Comparison of ENCODE assay signal across 11 mouse cellular contexts in the genomic region with DNA sequence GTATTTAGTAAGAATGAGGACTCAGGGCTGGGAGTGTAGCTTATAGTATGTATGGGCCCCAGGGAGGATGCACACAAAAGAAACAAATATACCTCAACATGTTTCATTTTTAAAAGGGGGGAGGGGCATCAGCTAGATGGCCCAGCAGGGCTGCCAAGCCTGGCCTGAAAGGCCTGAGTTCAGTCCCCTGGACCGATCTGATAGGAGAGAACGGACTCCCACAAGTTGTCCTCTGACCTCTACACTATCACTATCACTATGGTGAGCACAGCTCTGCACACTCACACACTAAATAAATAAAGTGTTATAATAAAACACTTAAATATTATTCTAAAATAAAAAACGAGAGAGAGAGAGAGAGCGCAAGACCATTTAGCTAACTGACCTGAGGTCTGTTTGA. TPM values are rescaled to one million over a fixed set of nuclear protein-coding genes. Genes with fewer than 3 reads are reported as not detected.
A peak's percentile ranks its signal among the peaks of the same experiment; 100 is the strongest.
DNase-seq lines count a peak whose midpoint lies in the region; ATAC-seq and TF ChIP-seq lines count a peak whose summit lies in the region.
"Had no signal": no experiment of that assay in that cellular context is flagged by ENCODE, and none has a peak within 500 bp of the region (broad histone marks: within the 10 kb centered on the region; RNA-seq: fewer than 3 reads in every experiment).

No protein-coding gene starts in this region.

- no peaks in the 10 kb centered on the region for H3K9me3 ChIP-seq in embryonic facial prominence, embryonic 11.5 days (replicated peaks; ENCODE audit: control insufficient read depth, low read length)
- no peaks in the 10 kb centered on the region for H3K9me3 ChIP-seq in embryonic facial prominence, embryonic 10.5 days
- no peaks in the 10 kb centered on the region for H3K9me3 ChIP-seq in kidney, embryonic 16.5 days (ENCODE audit: low read length)
- H3K9me3 ChIP-seq in liver, postnatal 0 days (ENCODE audit: low read length), result no peaks in the 10 kb centered on the region
- H3K9me3 ChIP-seq in hindbrain, postnatal 0 days (ENCODE audit: low read length), result no peaks in the 10 kb centered on the region
- H3K9me3 ChIP-seq: forebrain, embryonic 10.5 days had no signal

- no peaks in the 10 kb centered on the region for H3K36me3 ChIP-seq in embryonic facial prominence, embryonic 11.5 days (replicated peaks; ENCODE audit: control insufficient read depth, insufficient read depth, low read depth, low read length)
- no peaks in the 10 kb centered on the region for H3K36me3 ChIP-seq in embryonic facial prominence, embryonic 10.5 days (replicated peaks)
- H3K36me3 ChIP-seq in kidney, embryonic 16.5 days (ENCODE audit: insufficient read depth, low read length), result no peaks in the 10 kb centered on the region
- H3K36me3 ChIP-seq in liver, postnatal 0 days (replicated peaks; ENCODE audit: insufficient read depth, low read length), result no peaks in the 10 kb centered on the region
- H3K36me3 ChIP-seq in hindbrain, postnatal 0 days (ENCODE audit: insufficient read depth, low read length), result no peaks in the 10 kb centered on the region
- H3K36me3 ChIP-seq: forebrain, embryonic 10.5 days had no signal

- intact Hi-C loops in left cerebral cortex, adult 2 months (cut with DNase I), result no loop called here

- H3K4me1 ChIP-seq in embryonic facial prominence, embryonic 11.5 days (ENCODE audit: control insufficient read depth, insufficient read depth, low read length), result no peaks in the 10 kb centered on the region
- H3K4me1 ChIP-seq in embryonic facial prominence, embryonic 10.5 days, result peaks cover 12% of the 10 kb centered on the region; the same call in 1 of the 2 replicates
- H3K4me1 ChIP-seq in kidney, embryonic 16.5 days (ENCODE audit: insufficient read depth, low read length), result peaks cover 18% of the 10 kb centered on the region
- no peaks in the 10 kb centered on the region; the same call in 1 of the 2 replicates for H3K4me1 ChIP-seq in liver, postnatal 0 days (ENCODE audit: insufficient read depth)
- H3K4me1 ChIP-seq in hindbrain, postnatal 0 days (ENCODE audit: insufficient read depth, low read length), result no peaks in the 10 kb centered on the region

- no peak for TF ChIP-seq CTCF in liver, postnatal 0 days (IDR thresholded peaks at IDR 0.05; ENCODE audit: low read depth)
- TF ChIP-seq CTCF in left cerebral cortex, adult 2 months (IDR thresholded peaks at IDR 0.05), result no peak
- TF ChIP-seq CTCF in hindbrain, postnatal 0 days (IDR thresholded peaks at IDR 0.05; ENCODE audit: low read depth), result no peak

- no peak for TF ChIP-seq EP300 in liver, postnatal 0 days (IDR thresholded peaks at IDR 0.05; ENCODE audit: low read depth)

- no peak for DNase-seq in embryonic facial prominence, embryonic 11.5 days (ENCODE audit: low spot score)
- DNase-seq in embryonic facial prominence, embryonic 10.5 days (ENCODE audit: low spot score), result no peak
- no peak for DNase-seq in kidney, postnatal 25 days
- no peak for DNase-seq in liver, postnatal 0 days
- DNase-seq in left cerebral cortex, adult 2 months (ENCODE audit: extremely low spot score in 1 of 2, low spot score in 2 of 2), result no peak
- no peak for DNase-seq in hindbrain, postnatal 0 days (ENCODE audit: low spot score)
- DNase-seq: adrenal gland, postnatal 25 days had no signal

- no peak overlapping the region for H3K27ac ChIP-seq in embryonic facial prominence, embryonic 11.5 days (replicated peaks; ENCODE audit: low read depth, low read length)
- no peak overlapping the region for H3K27ac ChIP-seq in embryonic facial prominence, embryonic 10.5 days (replicated peaks)
- H3K27ac ChIP-seq in kidney, embryonic 16.5 days (ENCODE audit: low read length), result no peak overlapping the region
- peak overlapping the region; percentile 72 for H3K27ac ChIP-seq in liver, postnatal 0 days (ENCODE audit: low read depth)
- no peak overlapping the region for H3K27ac ChIP-seq in left cerebral cortex, adult 2 months
- H3K27ac ChIP-seq in hindbrain, postnatal 0 days, result no peak overlapping the region
- H3K27ac ChIP-seq: forebrain, embryonic 10.5 days; macrophage had no signal

- H3K27me3 ChIP-seq in embryonic facial prominence, embryonic 11.5 days (ENCODE audit: control insufficient read depth, insufficient read depth, low read length), result no peaks in the 10 kb centered on the region
- H3K27me3 ChIP-seq in embryonic facial prominence, embryonic 10.5 days (replicated peaks; ENCODE audit: low read depth, poor library complexity, severe bottlenecking), result no peaks in the 10 kb centered on the region
- no peaks in the 10 kb centered on the region for H3K27me3 ChIP-seq in kidney, embryonic 16.5 days (ENCODE audit: insufficient read depth, low read length)
- H3K27me3 ChIP-seq in liver, postnatal 0 days (ENCODE audit: insufficient read depth, low read length), result no peaks in the 10 kb centered on the region
- H3K27me3 ChIP-seq in hindbrain, postnatal 0 days (ENCODE audit: insufficient read depth, low read length), result no peaks in the 10 kb centered on the region

- ATAC-seq in embryonic facial prominence, embryonic 11.5 days (replicated peaks; ENCODE audit: insufficient number of reproducible peaks, low FRiP score, low TSS enrichment, low read depth), result 0 out of 2 replicates have a peak, but pooled peaks have one; percentile 46
- peak; percentile 50; the same call in 1 of the 2 replicates for ATAC-seq in kidney, embryonic 16.5 days (ENCODE audit: low FRiP score, low TSS enrichment)
- peak; percentile 49 for ATAC-seq in erythroblast, adult 5-6 weeks (replicated peaks; ENCODE audit: low FRiP score, poor library complexity, severe bottlenecking)
- peak; percentile 74 for ATAC-seq in liver, postnatal 0 days
- no peak for ATAC-seq in hindbrain, postnatal 0 days

- no peak overlapping the region for H3K9ac ChIP-seq in embryonic facial prominence, embryonic 11.5 days (replicated peaks; ENCODE audit: low read length)
- H3K9ac ChIP-seq in kidney, embryonic 16.5 days (replicated peaks; ENCODE audit: low read length), result no peak overlapping the region
- H3K9ac ChIP-seq in liver, postnatal 0 days (replicated peaks), result no peak overlapping the region
- H3K9ac ChIP-seq in hindbrain, postnatal 0 days (replicated peaks; ENCODE audit: low read length), result no peak overlapping the region

- H3K4me2 ChIP-seq in embryonic facial prominence, embryonic 11.5 days (ENCODE audit: low read depth, low read length), result no peak overlapping the region
- H3K4me2 ChIP-seq in kidney, embryonic 16.5 days (replicated peaks; ENCODE audit: low read depth, low read length), result peak overlapping the region; percentile 40
- H3K4me2 ChIP-seq in liver, postnatal 0 days (ENCODE audit: low read depth, low read length), result peak overlapping the region; percentile 78
- no peak overlapping the region for H3K4me2 ChIP-seq in hindbrain, postnatal 0 days (ENCODE audit: low read depth, low read length)

- no peak overlapping the region for H3K4me3 ChIP-seq in embryonic facial prominence, embryonic 11.5 days (ENCODE audit: low read depth, low read length)
- no peak overlapping the region for H3K4me3 ChIP-seq in embryonic facial prominence, embryonic 10.5 days
- H3K4me3 ChIP-seq in kidney, embryonic 16.5 days (ENCODE audit: low read length), result no peak overlapping the region
- peak overlapping the region; percentile 41 for H3K4me3 ChIP-seq in liver, postnatal 0 days (ENCODE audit: low read depth, low read length)
- no peak overlapping the region for H3K4me3 ChIP-seq in left cerebral cortex, adult 2 months
- H3K4me3 ChIP-seq in hindbrain, postnatal 0 days (ENCODE audit: low read length), result no peak overlapping the region
- H3K4me3 ChIP-seq: forebrain, embryonic 10.5 days had no signal

- WGBS in embryonic facial prominence, embryonic 11.5 days, result 79% methylated on average over 4 of the region's 4 CpGs
- WGBS in embryonic facial prominence, embryonic 10.5 days, result 81% methylated on average over 4 of the region's 4 CpGs
- 27% methylated on average over 4 of the region's 4 CpGs for WGBS in kidney, embryonic 16.5 days
- 43% methylated on average over 4 of the region's 4 CpGs for WGBS in liver, postnatal 0 days (ENCODE audit: insufficient replicate concordance)
- WGBS in hindbrain, postnatal 0 days, result 86% methylated on average over 4 of the region's 4 CpGs

RNA-seq across cellular contexts. Expression of gene Mansc1, which starts 18.0 kb away (rescaled TPM):
- 0.39 and 0.68 TPM in 2 replicates for polyA plus RNA-seq in embryonic facial prominence, embryonic 11.5 days (2014; fragmentation: Nextera tagmentation; extraction: Ambion mirVana)
- polyA plus RNA-seq in embryonic facial prominence, embryonic 10.5 days (2016; fragmentation: Nextera tagmentation; extraction: Ambion mirVana), result 0.44 and 0.71 TPM in 2 replicates
- polyA plus RNA-seq in kidney, embryonic 16.5 days (2015; fragmentation: Nextera tagmentation; extraction: Ambion mirVana), result 5.7 and 7.8 TPM in 2 replicates
- 1.3 and 2.3 TPM in 2 replicates for total RNA-seq in erythroblast, adult 5-6 weeks (2015; ENCODE audit: low replicate concordance)
- 0.26 and 0.70 TPM in 2 replicates for total RNA-seq in erythroblast, adult 5-6 weeks (2017; ENCODE audit: low replicate concordance)
- 1.6 TPM in 2 replicates for polyA plus RNA-seq in liver, postnatal 0 days (2015; fragmentation: Nextera tagmentation; extraction: Ambion mirVana)
- total RNA-seq in left cerebral cortex, adult 2 months (2021), result 10 to 100 TPM; 11.5 to 12.7 TPM
- 2.2 and 3.8 TPM in 2 replicates for total RNA-seq in hindbrain, postnatal 0 days (2014; rRNA removed)
- 2.2 and 2.4 TPM in 2 replicates for polyA plus RNA-seq in hindbrain, postnatal 0 days (2015; fragmentation: Nextera tagmentation; extraction: Ambion mirVana)

RNA-seq across cellular contexts. Expression of gene Borcs5, which starts 25.0 kb away (rescaled TPM):
- 19.6 and 20.9 TPM in 2 replicates for polyA plus RNA-seq in embryonic facial prominence, embryonic 11.5 days (2014; fragmentation: Nextera tagmentation; extraction: Ambion mirVana)
- polyA plus RNA-seq in embryonic facial prominence, embryonic 10.5 days (2016; fragmentation: Nextera tagmentation; extraction: Ambion mirVana), result 17.7 and 18.4 TPM in 2 replicates
- 16.2 and 18.5 TPM in 2 replicates for polyA plus RNA-seq in kidney, embryonic 16.5 days (2015; fragmentation: Nextera tagmentation; extraction: Ambion mirVana)
- 7.7 and 7.9 TPM in 2 replicates for total RNA-seq in erythroblast, adult 5-6 weeks (2015; ENCODE audit: low replicate concordance)
- total RNA-seq in erythroblast, adult 5-6 weeks (2017; ENCODE audit: low replicate concordance), result 2.0 and 4.3 TPM in 2 replicates
- 8.2 and 8.3 TPM in 2 replicates for polyA plus RNA-seq in liver, postnatal 0 days (2015; fragmentation: Nextera tagmentation; extraction: Ambion mirVana)
- 10 to 100 TPM; 34.1 to 37.6 TPM for total RNA-seq in left cerebral cortex, adult 2 months (2021)
- total RNA-seq in hindbrain, postnatal 0 days (2014; rRNA removed), result 52.5 and 71.4 TPM in 2 replicates
- polyA plus RNA-seq in hindbrain, postnatal 0 days (2015; fragmentation: Nextera tagmentation; extraction: Ambion mirVana), result 39.5 and 41.1 TPM in 2 replicates

RNA-seq across cellular contexts. Expression of gene Lrp6, which starts 47.6 kb away (rescaled TPM):
- polyA plus RNA-seq in embryonic facial prominence, embryonic 11.5 days (2014; fragmentation: Nextera tagmentation; extraction: Ambion mirVana), result 32.9 and 33.6 TPM in 2 replicates
- polyA plus RNA-seq in embryonic facial prominence, embryonic 10.5 days (2016; fragmentation: Nextera tagmentation; extraction: Ambion mirVana), result 27.1 and 27.8 TPM in 2 replicates
- 34.6 and 37.4 TPM in 2 replicates for polyA plus RNA-seq in kidney, embryonic 16.5 days (2015; fragmentation: Nextera tagmentation; extraction: Ambion mirVana)
- total RNA-seq in erythroblast, adult 5-6 weeks (2015; ENCODE audit: low replicate concordance), result 2.3 and 6.0 TPM in 2 replicates
- 5.2 and 7.9 TPM in 2 replicates for total RNA-seq in erythroblast, adult 5-6 weeks (2017; ENCODE audit: low replicate concordance)
- polyA plus RNA-seq in liver, postnatal 0 days (2015; fragmentation: Nextera tagmentation; extraction: Ambion mirVana), result 10.1 and 10.7 TPM in 2 replicates
- total RNA-seq in left cerebral cortex, adult 2 months (2021), result 10 to 100 TPM; 47.2 to 48.0 TPM
- 23.9 and 26.1 TPM in 2 replicates for total RNA-seq in hindbrain, postnatal 0 days (2014; rRNA removed)
- polyA plus RNA-seq in hindbrain, postnatal 0 days (2015; fragmentation: Nextera tagmentation; extraction: Ambion mirVana), result 12.1 and 13.0 TPM in 2 replicates

Comparison
In these comparisons a context has a peak if more than half of its experiments do, and no peak if none do; other contexts are left out.
1. H3K4me2 ChIP-seq: peak in kidney, embryonic 16.5 days (single experiment) and liver, postnatal 0 days (single experiment); none in embryonic facial prominence, embryonic 11.5 days (single experiment) and hindbrain, postnatal 0 days (single experiment).